Mouse (Mus musculus): Measurements from ENCODE around the gene Tpst2. TPM values are rescaled to one million over a fixed set of nuclear protein-coding genes. Genes with fewer than 3 reads are reported as not detected.

The Tpst2 gene
- 42.1 and 50.1 TPM in 2 replicates for polyA plus RNA-seq (2012; ENCODE audit: insufficient read depth, insufficient read length, missing spikeins)

DNA sequence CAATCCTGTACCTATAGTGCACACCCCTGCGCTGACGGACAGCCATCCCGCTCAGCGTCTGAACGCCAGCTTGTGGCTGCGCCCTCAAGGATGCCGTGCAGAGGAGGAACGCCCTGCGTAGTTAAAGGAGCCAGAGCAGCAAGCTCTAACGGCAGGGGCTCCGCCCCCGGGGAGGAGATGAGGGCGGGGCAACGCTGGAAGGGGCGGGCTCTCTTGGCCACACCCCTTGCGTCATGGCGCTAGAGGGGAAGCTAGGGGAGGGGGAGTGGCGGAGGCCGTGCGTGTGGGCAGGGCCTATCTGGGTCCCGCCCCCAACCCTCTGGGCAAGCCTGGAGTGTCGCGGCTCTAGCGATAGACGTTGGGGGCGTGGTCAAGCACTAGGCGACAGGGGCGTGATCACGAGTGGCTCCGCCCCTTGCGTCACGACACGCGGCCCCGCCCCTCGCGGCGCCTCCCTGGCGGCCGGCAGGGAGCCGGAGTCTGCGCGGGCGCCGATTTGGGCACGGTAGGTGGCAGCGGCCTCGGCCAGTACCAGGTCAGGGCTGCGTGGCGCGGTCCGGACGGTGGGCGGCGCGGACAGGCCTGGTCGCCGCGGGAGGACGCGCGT is at the start of gene Tpst2:
Gene Tpst2, plus strand, starts transcription at position 425 of the 607 bp plus-strand sequence.
- Histone ChIP-seq H3K4me1 (ENCODE audit: control insufficient read depth, insufficient read depth, low read length) (peaks cover 50% of the 10 kb centered on the region), H3K27ac (ENCODE audit: insufficient read depth, low read depth, low read length) (peak within 1 kb of the TSS; percentile 86), H3K4me3 (ENCODE audit: insufficient read depth, low read length) (peak within 1 kb of the TSS; percentile 92)
- peak; percentile 88; the same call in 1 of the 2 replicates for TF ChIP-seq POLR2A (IDR thresholded peaks at IDR 0.05; ENCODE audit: borderline replicate concordance, low read depth, low read length)
- no peak for TF ChIP-seq CTCF (IDR thresholded peaks at IDR 0.05; ENCODE audit: low read depth, low read length)

- H3K4me3 ChIP-seq (ENCODE audit: insufficient read depth, low read length) = peak overlapping the region; percentile 4
- TF ChIP-seq POLR2A (IDR thresholded peaks at IDR 0.05; ENCODE audit: borderline replicate concordance, low read depth, low read length) (no peak), CTCF (IDR thresholded peaks at IDR 0.05; ENCODE audit: low read depth, low read length) (no peak)
- no peak overlapping the region for H3K27ac ChIP-seq (ENCODE audit: insufficient read depth, low read depth, low read length)
- H3K4me1 ChIP-seq (ENCODE audit: control insufficient read depth, insufficient read depth, low read length) = no peaks in the 10 kb centered on the region
Observed at GRCm38 (mm10) chr5:112227354-112227753, 49.1 kb upstream of the Tpst2 start.

GRCm38 (mm10) chr5:112227898-112228239 is 48.6 kb upstream of the Tpst2 start:
- H3K4me1 ChIP-seq (ENCODE audit: control insufficient read depth, insufficient read depth, low read length) = no peaks in the 10 kb centered on the region
- TF ChIP-seq POLR2A (IDR thresholded peaks at IDR 0.05; ENCODE audit: borderline replicate concordance, low read depth, low read length) = no peak
- no peak for TF ChIP-seq CTCF (IDR thresholded peaks at IDR 0.05; ENCODE audit: low read depth, low read length)
- no peak overlapping the region for H3K4me3 ChIP-seq (ENCODE audit: insufficient read depth, low read length)
- no peak overlapping the region for H3K27ac ChIP-seq (ENCODE audit: insufficient read depth, low read depth, low read length)

GRCm38 (mm10) chr5:112228240-112229076 is 48.0 kb upstream of the Tpst2 start:
- Histone ChIP-seq H3K4me3 (ENCODE audit: insufficient read depth, low read length) (no peak overlapping the region), H3K27ac (ENCODE audit: insufficient read depth, low read depth, low read length) (no peak overlapping the region), H3K4me1 (ENCODE audit: control insufficient read depth, insufficient read depth, low read length) (no peaks in the 10 kb centered on the region)
- TF ChIP-seq CTCF (IDR thresholded peaks at IDR 0.05; ENCODE audit: low read depth, low read length) (no peak), POLR2A (IDR thresholded peaks at IDR 0.05; ENCODE audit: borderline replicate concordance, low read depth, low read length) (no peak)

- TF ChIP-seq POLR2A (IDR thresholded peaks at IDR 0.05; ENCODE audit: borderline replicate concordance, low read depth, low read length) (no peak), CTCF (IDR thresholded peaks at IDR 0.05; ENCODE audit: low read depth, low read length) (no peak)
- Histone ChIP-seq H3K27ac (ENCODE audit: insufficient read depth, low read depth, low read length) (no peak overlapping the region), H3K4me1 (ENCODE audit: control insufficient read depth, insufficient read depth, low read length) (no peaks in the 10 kb centered on the region), H3K4me3 (ENCODE audit: insufficient read depth, low read length) (no peak overlapping the region)
Observed at GRCm38 (mm10) chr5:112235806-112236205, 40.7 kb upstream of the Tpst2 start.

GRCm38 (mm10) chr5:112236631-112237030 is 39.9 kb upstream of the Tpst2 start:
- no peak overlapping the region for H3K4me3 ChIP-seq (ENCODE audit: insufficient read depth, low read length)
- H3K27ac ChIP-seq (ENCODE audit: insufficient read depth, low read depth, low read length) = no peak overlapping the region
- no peak for TF ChIP-seq CTCF (IDR thresholded peaks at IDR 0.05; ENCODE audit: low read depth, low read length)
- no peak for TF ChIP-seq POLR2A (IDR thresholded peaks at IDR 0.05; ENCODE audit: borderline replicate concordance, low read depth, low read length)
- no peaks in the 10 kb centered on the region for H3K4me1 ChIP-seq (ENCODE audit: control insufficient read depth, insufficient read depth, low read length)

DNA sequence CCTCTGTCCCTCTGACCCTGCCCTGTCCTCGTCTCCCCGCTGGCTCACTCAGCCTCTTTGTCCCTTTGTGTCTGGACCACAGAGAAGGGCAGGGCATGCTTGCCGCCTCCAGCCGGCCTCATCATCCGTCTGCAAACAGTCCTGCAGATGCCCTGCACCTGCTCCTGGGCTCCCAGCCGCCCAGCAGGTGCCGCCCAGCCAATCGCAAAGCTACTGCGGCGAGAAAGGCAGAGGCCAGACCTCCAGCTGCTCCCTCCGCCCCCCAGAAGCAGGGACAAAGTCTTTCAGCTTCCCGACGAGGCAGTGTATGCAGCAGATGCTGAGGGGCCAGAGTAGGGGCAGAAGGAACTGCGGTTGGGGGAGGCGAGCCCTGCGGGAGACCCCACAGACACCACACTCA is 39.1 kb upstream of the Tpst2 start:
- TF ChIP-seq POLR2A (IDR thresholded peaks at IDR 0.05; ENCODE audit: borderline replicate concordance, low read depth, low read length) (no peak), CTCF (IDR thresholded peaks at IDR 0.05; ENCODE audit: low read depth, low read length) (no peak)
- Histone ChIP-seq H3K27ac (ENCODE audit: insufficient read depth, low read depth, low read length) (no peak overlapping the region), H3K4me3 (ENCODE audit: insufficient read depth, low read length) (no peak overlapping the region), H3K4me1 (ENCODE audit: control insufficient read depth, insufficient read depth, low read length) (no peaks in the 10 kb centered on the region)

- Histone ChIP-seq H3K4me1 (ENCODE audit: control insufficient read depth, insufficient read depth, low read length) (no peaks in the 10 kb centered on the region), H3K4me3 (ENCODE audit: insufficient read depth, low read length) (no peak overlapping the region), H3K27ac (ENCODE audit: insufficient read depth, low read depth, low read length) (no peak overlapping the region)
- TF ChIP-seq CTCF (IDR thresholded peaks at IDR 0.05; ENCODE audit: low read depth, low read length) (no peak), POLR2A (IDR thresholded peaks at IDR 0.05; ENCODE audit: borderline replicate concordance, low read depth, low read length) (no peak)
Observed at GRCm38 (mm10) chr5:112237866-112238570, 38.5 kb upstream of the Tpst2 start.

DNA sequence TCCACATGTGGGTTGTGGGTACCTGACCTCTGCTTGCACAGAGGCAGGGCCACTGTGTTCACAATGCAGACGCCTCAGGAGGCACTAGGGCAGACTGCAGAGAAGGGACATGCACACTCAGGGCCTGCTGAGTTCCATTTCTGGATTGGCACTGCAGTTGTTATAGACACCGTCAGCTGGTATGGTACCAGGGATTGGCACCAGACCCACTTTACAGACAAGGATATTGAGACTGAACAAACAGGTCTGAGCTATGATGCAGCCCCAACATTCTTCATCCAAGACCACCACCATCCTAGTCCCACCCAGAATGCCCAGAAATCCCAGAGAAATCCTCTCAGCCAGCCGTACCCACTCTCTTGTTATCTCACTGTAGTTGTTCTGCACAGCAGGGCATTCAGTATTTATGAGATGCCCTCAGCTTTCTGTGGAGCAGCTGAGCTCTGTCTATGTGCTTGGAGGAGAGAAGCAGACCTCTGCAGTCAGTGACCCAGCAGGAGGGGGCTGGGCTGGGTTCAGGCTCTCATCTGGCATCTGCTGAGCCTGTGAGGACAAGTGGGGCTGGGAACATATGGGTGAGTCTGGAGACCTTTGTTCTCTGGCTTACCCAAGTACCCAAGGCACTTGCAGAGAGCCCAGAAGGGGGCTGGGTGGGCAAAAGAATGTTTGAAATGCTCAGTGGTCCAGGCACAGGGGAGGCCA is 37.6 kb upstream of the Tpst2 start:
- H3K27ac ChIP-seq (ENCODE audit: insufficient read depth, low read depth, low read length) = no peak overlapping the region
- H3K4me1 ChIP-seq (ENCODE audit: control insufficient read depth, insufficient read depth, low read length) = no peaks in the 10 kb centered on the region
- no peak overlapping the region for H3K4me3 ChIP-seq (ENCODE audit: insufficient read depth, low read length)
- TF ChIP-seq CTCF (IDR thresholded peaks at IDR 0.05; ENCODE audit: low read depth, low read length) (no peak), POLR2A (IDR thresholded peaks at IDR 0.05; ENCODE audit: borderline replicate concordance, low read depth, low read length) (no peak)

All from bone marrow macrophage, adult 2 months (primary cell).